Mouse (Mus musculus) liver, embryonic 14.5 days (tissue): ENCODE data around the gene Cdhr2. TPM values are rescaled to one million over a fixed set of nuclear protein-coding genes. Genes with fewer than 3 reads are reported as not detected.

ENCODE experiments used
- ATAC-seq: fragments of 200-750 bp; cut with Nextera tagmentation; 2 replicates; pipeline ENCODE4 v1.8.0; 2017; ENCODE audit warnings: moderate number of reproducible peaks, mild to moderate bottlenecking, moderate library complexity; ENCODE audit not compliant: insufficient read depth
- DNase-seq, 3 experiments: peaks; one replicate each; pipeline ENCODE4 v3.0.0-alpha.2; 2012 to 2013; ENCODE audit warnings: low read depth in 3 of 3, low spot score in 3 of 3
- H3K27ac ChIP-seq: fragments of 300-500 bp; sonication (generic); 2 replicates; pipeline ENCODE4 v1.5.1; 2014; ENCODE audit warnings: moderate library complexity, mild to moderate bottlenecking, control low read depth, inconsistent platforms
- H3K27me3 ChIP-seq: fragments of 300-500 bp; sonication (generic); 2 replicates; pipeline ENCODE4 v1.6.1; 2014; ENCODE audit warnings: mild to moderate bottlenecking, low read length, moderate library complexity; ENCODE audit not compliant: control insufficient read depth, insufficient read depth
- H3K36me3 ChIP-seq: fragments of 300-500 bp; sonication (generic); replicated peaks from 2 replicates; pipeline ENCODE4 v1.6.1; 2014; ENCODE audit warnings: low read depth; ENCODE audit not compliant: control insufficient read depth, insufficient read depth
- H3K4me1 ChIP-seq, 2 experiments: fragments of 200-500 bp in 1 of 2; fragments of 300-500 bp in 1 of 2; sonication (generic) in 1 of 2; replicated peaks; 2 replicates each; pipeline ENCODE4 v1.6.1; 2012 to 2014; ENCODE audit warnings: antibody characterized with exemption in 1 of 2, inconsistent platforms in 1 of 2, low read length in 1 of 2; ENCODE audit not compliant: control insufficient read depth in 2 of 2, insufficient read depth in 2 of 2
- H3K4me2 ChIP-seq: fragments of 300-500 bp; sonication (generic); 2 replicates; pipeline ENCODE4 v1.6.1; 2014; ENCODE audit warnings: low read depth, mild to moderate bottlenecking, control low read depth, moderate library complexity
- H3K4me3 ChIP-seq, 2 experiments: fragments of 200-500 bp in 1 of 2; fragments of 300-500 bp in 1 of 2; sonication (generic) in 1 of 2; 2 replicates each; pipeline ENCODE4 v1.5.1; 2012 to 2014; ENCODE audit warnings: low read depth in 2 of 2, low read length in 2 of 2, mild to moderate bottlenecking in 2 of 2, control low read depth in 1 of 2, inconsistent platforms in 1 of 2, moderate library complexity in 1 of 2; ENCODE audit not compliant: insufficient read depth in 1 of 2
- H3K9ac ChIP-seq: fragments of 300-500 bp; sonication (generic); replicated peaks from 2 replicates; pipeline ENCODE4 v1.6.1; 2014; ENCODE audit warnings: mild to moderate bottlenecking, control low read depth, moderate library complexity
- H3K9me3 ChIP-seq: fragments of 300-500 bp; sonication (generic); 2 replicates; pipeline ENCODE4 v1.6.1; 2016; ENCODE audit warnings: low read length, mixed read lengths; ENCODE audit not compliant: control insufficient read depth
- CTCF ChIP-seq: IDR thresholded peaks from 2 replicates; pipeline ENCODE4 v1.5.1; 2016; ENCODE audit warnings: antibody characterized with exemption, low read depth, control low read depth
- EP300 ChIP-seq: IDR thresholded peaks from 2 replicates; pipeline ENCODE4 v1.6.1; 2016; ENCODE audit warnings: antibody characterized with exemption, low read depth
- WGBS: fragments of 180-500 bp; shearing (Covaris S2); extraction: QIAGEN DNeasy Blood & Tissue Kit; methylation state at CpG from one replicate; pipeline ENCODE4 v1.1.7; 2014; ENCODE audit not compliant: insufficient replicate concordance; 5-methylcytosine and 5-hydroxymethylcytosine counted together
- polyA plus RNA-seq, 2 experiments: library from polyadenylated mRNA; depleted of rRNA in 1 of 2; stranded (reverse) in 1 of 2; unstranded in 1 of 2; fragments of >200 nt; fragmentation: Nextera tagmentation in 1 of 2; extraction: Ambion mirVana in 1 of 2; gene quantifications; 2 replicates each; pipeline versions ENCODE4 v1.2.1 to v1.2.3; 2012 to 2014

Cdhr2 gene
- polyA plus RNA-seq, 2 experiments: 6.6 to 8.6 TPM

GRCm38 (mm10) chr13:54665062-54665461, 36.2 kb upstream of the Cdhr2 start:
- H3K36me3 ChIP-seq: peaks cover 11% of the 10 kb centered on the region
- WGBS: 79% methylated on average over 7 of the region's 7 CpGs
- H3K9me3 ChIP-seq: no peaks in the 10 kb centered on the region
- H3K27ac ChIP-seq: no peak overlapping the region
- ATAC-seq: no peak
- TF ChIP-seq CTCF (no peak), EP300 (no peak)
- H3K9ac ChIP-seq: no peak overlapping the region
- H3K27me3 ChIP-seq: no peaks in the 10 kb centered on the region
- no peak for DNase-seq
- no peaks in the 10 kb centered on the region for H3K4me1 ChIP-seq
- H3K4me3 ChIP-seq: no peak overlapping the region
- no peak overlapping the region for H3K4me2 ChIP-seq

GRCm38 (mm10) chr13:54670491-54670890, 30.8 kb upstream of the Cdhr2 start:
- no peak overlapping the region for H3K4me3 ChIP-seq
- no peaks in the 10 kb centered on the region for H3K4me1 ChIP-seq
- no peaks in the 10 kb centered on the region for H3K27me3 ChIP-seq
- no peak overlapping the region for H3K27ac ChIP-seq
- ATAC-seq: no peak
- DNase-seq: no peak
- no peaks in the 10 kb centered on the region for H3K9me3 ChIP-seq
- TF ChIP-seq CTCF: no peak
- H3K36me3 ChIP-seq: no peaks in the 10 kb centered on the region
- no peak overlapping the region for H3K9ac ChIP-seq
- 64% methylated on average over 2 of the region's 2 CpGs for WGBS
- H3K4me2 ChIP-seq: no peak overlapping the region

- WGBS: 64% methylated on average over 11 of the region's 11 CpGs
- TF ChIP-seq CTCF (no peak), EP300 (no peak)
- no peak overlapping the region for H3K4me2 ChIP-seq
- H3K27me3 ChIP-seq: no peaks in the 10 kb centered on the region
- H3K36me3 ChIP-seq: peaks cover 11% of the 10 kb centered on the region
- H3K9ac ChIP-seq: no peak overlapping the region
- H3K4me3 ChIP-seq: no peak overlapping the region
- peaks cover 12% of the 10 kb centered on the region in 2 experiments for H3K4me1 ChIP-seq
- no peaks in the 10 kb centered on the region for H3K9me3 ChIP-seq
- ATAC-seq (no peak), DNase-seq (no peak)
- H3K27ac ChIP-seq: no peak overlapping the region
These were observed 25.2 kb upstream of the Cdhr2 start for GRCm38 (mm10) chr13:54675895-54676590.

GRCm38 (mm10) chr13:54678263-54678662, 23.0 kb upstream of the Cdhr2 start:
- DNase-seq (no peak), ATAC-seq (no peak)
- TF ChIP-seq CTCF: no peak
- TF ChIP-seq EP300: no peak
- no peak overlapping the region for H3K4me3 ChIP-seq
- no peak overlapping the region for H3K9ac ChIP-seq
- H3K27me3 ChIP-seq: no peaks in the 10 kb centered on the region
- H3K9me3 ChIP-seq: no peaks in the 10 kb centered on the region
- WGBS: 75% methylated on average over 4 of the region's 4 CpGs
- H3K27ac ChIP-seq: no peak overlapping the region
- peaks cover 26% of the 10 kb centered on the region for H3K36me3 ChIP-seq
- H3K4me1 ChIP-seq: peaks cover 14 to 19% of the 10 kb centered on the region in 2 experiments
- H3K4me2 ChIP-seq: no peak overlapping the region

- 39% methylated on average over 17 of the region's 17 CpGs for WGBS
- Histone ChIP-seq H3K9me3 (no peaks in the 10 kb centered on the region), H3K4me2 (peak overlapping the region; percentile 73), H3K9ac (peak overlapping the region; percentile 70), H3K27ac (peak overlapping the region; percentile 91), H3K36me3 (peaks cover 33% of the 10 kb centered on the region), H3K27me3 (no peaks in the 10 kb centered on the region), H3K4me1 (peaks cover 23 to 25% of the 10 kb centered on the region in 2 experiments), H3K4me3 (peak overlapping the region; percentile 49 to 52)
- no peak for TF ChIP-seq CTCF
- TF ChIP-seq EP300: peak; percentile 89
- ATAC-seq (peak; percentile 96), DNase-seq (peak; percentile 78 to 84 (median 82))
These were observed 20.9 kb upstream of the Cdhr2 start for GRCm38 (mm10) chr13:54680184-54680853.
